Mouse (Mus musculus) erythroblast, embryonic 14.5 days (primary cell): ENCODE data around the gene Neil3.

Experiments used
- GATA1 ChIP-seq: IDR thresholded peaks from 2 replicates; pipeline ENCODE4 v1.6.1; 2012; ENCODE audit warnings: low read length, inconsistent platforms, mixed read lengths
- TAL1 ChIP-seq: IDR thresholded peaks from 3 replicates; pipeline ENCODE4 v1.6.1; 2012; ENCODE audit warnings: low read length, inconsistent platforms, mixed read lengths

DNA sequence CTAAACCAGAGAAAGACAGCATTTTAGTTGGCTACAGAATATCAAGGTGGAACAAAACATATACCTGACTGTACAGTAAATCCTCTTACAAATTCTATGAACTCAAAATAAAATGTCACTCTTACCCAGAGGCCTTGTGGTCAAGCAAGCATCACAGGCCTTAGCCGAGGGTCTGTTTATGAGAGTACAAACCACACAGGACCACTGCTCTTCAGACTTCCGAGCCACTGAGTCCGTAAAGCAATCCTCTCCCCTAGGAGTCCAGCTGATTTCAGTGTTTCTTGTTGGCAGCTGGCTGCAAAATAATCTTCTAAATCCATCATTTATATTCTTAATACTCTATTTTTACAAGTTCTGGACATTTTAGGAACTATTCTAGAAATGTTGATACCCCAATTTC lies 38.0 kb downstream of the Neil3 start:
- TF ChIP-seq GATA1 (no peak), TAL1 (no peak)
